Mouse (Mus musculus) ovary, adult 18-20 months (tissue): ENCODE measurements around the gene Adh6b.

ENCODE experiments used
- DNase-seq: peaks from one replicate; pipeline ENCODE4 v3.0.0; 2022; ENCODE audit warnings: low spot score, mixed read lengths

Gene Adh6b

GRCm38 (mm10) chr3:138341471-138341870 is at the start of gene Adh6b:
Adh6b (plus strand) TSS chr3:138341775.
- DNase-seq: no peak

DNA sequence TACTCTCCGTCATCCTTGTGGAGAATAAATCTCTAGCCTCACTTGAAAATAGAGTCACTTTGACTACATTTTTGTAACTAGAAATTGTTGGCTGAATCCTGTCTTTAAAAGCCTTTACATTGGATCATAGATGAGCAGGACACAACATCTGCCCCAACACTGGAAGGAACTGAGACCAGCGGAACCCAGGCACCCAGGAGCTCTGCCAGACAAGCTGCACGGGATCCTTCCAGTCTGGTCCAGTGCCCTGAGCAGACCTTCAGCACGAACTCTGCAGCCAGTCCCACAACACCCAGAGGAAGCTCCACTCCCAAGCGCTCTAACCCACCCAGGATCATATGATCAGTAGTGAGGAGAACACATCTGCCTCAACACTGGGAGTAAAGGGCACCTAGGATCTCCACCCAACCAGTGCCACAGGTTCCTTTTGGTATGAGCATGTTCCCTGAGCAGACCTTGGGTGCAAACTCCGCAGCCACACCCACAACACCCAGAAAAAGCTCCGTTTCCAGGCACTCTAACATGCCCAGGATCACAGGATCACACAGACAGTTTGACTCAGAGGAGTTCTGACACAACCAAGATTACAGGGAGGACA is 48.2 kb upstream of the Adh6b start:
- DNase-seq: no peak

GRCm38 (mm10) chr3:138300130-138300529 is 41.4 kb upstream of the Adh6b start:
- DNase-seq: no peak

DNA sequence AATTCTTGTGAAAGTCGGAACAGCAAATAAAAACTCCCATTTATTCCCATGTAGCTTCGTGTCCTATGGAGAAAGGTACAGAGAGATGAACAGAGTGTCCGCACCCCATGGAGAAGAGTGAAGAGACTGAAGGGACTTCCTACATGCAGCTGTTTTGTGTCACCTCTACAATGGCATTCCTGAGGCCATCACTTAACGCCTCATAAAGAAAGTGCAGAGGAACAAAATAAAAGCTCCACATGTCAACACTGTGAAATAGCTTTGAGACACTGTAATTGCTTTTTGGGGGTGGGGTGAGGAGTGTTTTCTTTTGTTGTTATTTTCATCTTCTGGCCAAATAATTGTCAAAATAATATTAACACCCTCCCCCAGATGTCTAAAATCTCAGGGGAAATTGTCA is 38.9 kb upstream of the Adh6b start:
- no peak for DNase-seq

DNA sequence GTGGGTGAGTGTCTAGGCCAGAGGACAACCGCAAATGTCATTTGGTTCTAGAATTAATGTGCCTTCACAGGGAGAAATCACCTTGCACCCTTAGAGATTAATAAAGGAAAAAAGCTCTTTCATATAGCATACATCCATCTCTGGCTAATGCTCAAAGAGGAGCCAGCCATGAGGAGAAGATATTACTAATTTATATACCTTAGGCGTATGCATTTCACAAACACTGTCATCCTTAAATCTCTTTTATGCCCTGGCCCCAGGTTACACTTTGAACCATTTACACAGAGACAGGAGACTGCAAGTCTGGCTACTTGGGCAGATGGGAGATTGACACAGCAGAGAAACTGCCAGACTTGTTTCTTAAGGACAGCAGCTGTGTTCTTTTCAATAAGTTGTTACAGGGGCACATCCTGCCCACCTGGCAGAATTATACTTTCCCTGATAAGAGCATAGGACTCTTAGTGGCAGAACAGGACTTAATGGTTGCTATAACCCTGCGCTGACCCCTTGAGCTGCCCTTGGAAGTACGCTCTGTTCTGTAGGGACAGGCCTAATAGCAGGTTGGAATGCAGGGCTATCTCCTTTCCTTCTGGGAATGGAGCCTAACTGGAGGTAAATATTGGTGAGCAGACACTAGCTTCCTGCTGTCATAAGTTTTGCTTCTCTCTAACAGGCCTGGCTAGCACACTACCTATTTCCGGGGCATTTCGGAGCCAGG is 37.6 kb upstream of the Adh6b start:
- no peak for DNase-seq

GRCm38 (mm10) chr3:138304489-138304871 is 37.1 kb upstream of the Adh6b start:
- DNase-seq: no peak

- no peak for DNase-seq
These were observed 35.9 kb upstream of the Adh6b start for GRCm38 (mm10) chr3:138305486-138306289.

- no peak for DNase-seq
These were observed 35.3 kb upstream of the Adh6b start for GRCm38 (mm10) chr3:138306290-138306683.

- no peak for DNase-seq
These were observed 31.7 kb upstream of the Adh6b start for GRCm38 (mm10) chr3:138309910-138310309.

GRCm38 (mm10) chr3:138311015-138311414 is 30.6 kb upstream of the Adh6b start:
- DNase-seq: no peak

GRCm38 (mm10) chr3:138312965-138313364 is 28.6 kb upstream of the Adh6b start, which contains the start of gene Adh6a:
Adh6a (plus strand) TSS chr3:138313286.
- DNase-seq: no peak

DNA sequence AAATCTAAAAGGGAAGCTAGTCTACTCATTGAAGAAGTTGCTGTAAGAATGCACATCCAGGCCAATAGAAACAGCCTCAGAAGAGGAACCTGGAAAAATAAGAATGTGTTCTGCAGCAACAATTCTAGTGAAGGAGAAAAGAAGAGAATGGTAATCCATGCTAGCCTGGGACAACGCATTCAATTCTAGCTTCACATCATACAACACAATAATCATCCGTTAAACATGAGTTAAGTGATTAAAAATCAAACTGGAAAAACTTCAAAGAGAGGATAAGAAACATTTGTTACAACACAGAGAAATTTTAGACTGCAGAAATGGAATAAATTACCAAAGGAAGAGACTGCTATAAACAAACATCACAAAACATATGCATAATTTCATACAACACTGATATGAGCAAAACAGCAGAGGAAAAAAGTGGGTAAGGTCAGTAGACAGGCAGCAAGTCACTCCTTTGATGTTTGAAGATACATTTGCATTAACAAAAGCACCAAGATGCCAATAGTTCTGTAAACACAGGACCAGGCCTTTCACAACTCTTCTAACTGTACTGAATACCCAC is 24.6 kb upstream of the Adh6b start:
- DNase-seq: no peak

GRCm38 (mm10) chr3:138325001-138325400 is 16.6 kb upstream of the Adh6b start:
- DNase-seq: no peak

- no peak for DNase-seq
These were observed 16.1 kb upstream of the Adh6b start for GRCm38 (mm10) chr3:138325466-138325865.

GRCm38 (mm10) chr3:138333910-138334309 is 7.7 kb upstream of the Adh6b start:
- no peak for DNase-seq

GRCm38 (mm10) chr3:138334320-138334719 is 7.3 kb upstream of the Adh6b start:
- DNase-seq: no peak

- DNase-seq: no peak
These were observed 6.0 kb upstream of the Adh6b start for GRCm38 (mm10) chr3:138335566-138335965.

- no peak for DNase-seq
These were observed 5.3 kb upstream of the Adh6b start for GRCm38 (mm10) chr3:138336104-138336754.

GRCm38 (mm10) chr3:138347041-138347440 is 5.5 kb downstream of the Adh6b start:
- no peak for DNase-seq

GRCm38 (mm10) chr3:138352012-138352809 is 10.6 kb downstream of the Adh6b start:
- DNase-seq: no peak

GRCm38 (mm10) chr3:138358856-138359255 is 17.3 kb downstream of the Adh6b start:
- DNase-seq: no peak
